Mouse (Mus musculus) gastrocnemius, adult 2 months (tissue): ENCODE measurements around the gene Lbx2. TPM values are rescaled to one million over a fixed set of nuclear protein-coding genes. Genes with fewer than 3 reads are reported as not detected.
A peak's percentile ranks its signal among the peaks of the same experiment; 100 is the strongest.

ENCODE experiments used
- DNase-seq: peaks from one replicate; pipeline ENCODE4 v3.0.0; 2022
- H3K27ac ChIP-seq: fragments of 200-600 bp; 2 replicates; pipeline ENCODE4 v1.8.1; 2022; ENCODE audit warnings: mild to moderate bottlenecking
- H3K4me3 ChIP-seq: fragments of 200-600 bp; 2 replicates; pipeline ENCODE4 v1.8.1; 2022; ENCODE audit warnings: mild to moderate bottlenecking, moderate library complexity
- CTCF ChIP-seq: fragments of 200-600 bp; IDR thresholded peaks from 2 replicates; pipeline ENCODE4 v1.8.1; 2022; ENCODE audit warnings: antibody characterized with exemption, mild to moderate bottlenecking, moderate library complexity
- intact Hi-C: fragments of 180-260 bp; cut with DNase I; formaldehyde crosslinking; loops from one replicate; pipeline ENCODE4 v1.15.1; 2025
- total RNA-seq, 2 experiments: library from RNA; stranded (reverse); gene quantifications; 2 replicates each; pipeline ENCODE4 v1.2.3; 2021

The Lbx2 gene
- total RNA-seq, 2 experiments from 2014 or later = 0.31 TPM; not detected in 1

DNA sequence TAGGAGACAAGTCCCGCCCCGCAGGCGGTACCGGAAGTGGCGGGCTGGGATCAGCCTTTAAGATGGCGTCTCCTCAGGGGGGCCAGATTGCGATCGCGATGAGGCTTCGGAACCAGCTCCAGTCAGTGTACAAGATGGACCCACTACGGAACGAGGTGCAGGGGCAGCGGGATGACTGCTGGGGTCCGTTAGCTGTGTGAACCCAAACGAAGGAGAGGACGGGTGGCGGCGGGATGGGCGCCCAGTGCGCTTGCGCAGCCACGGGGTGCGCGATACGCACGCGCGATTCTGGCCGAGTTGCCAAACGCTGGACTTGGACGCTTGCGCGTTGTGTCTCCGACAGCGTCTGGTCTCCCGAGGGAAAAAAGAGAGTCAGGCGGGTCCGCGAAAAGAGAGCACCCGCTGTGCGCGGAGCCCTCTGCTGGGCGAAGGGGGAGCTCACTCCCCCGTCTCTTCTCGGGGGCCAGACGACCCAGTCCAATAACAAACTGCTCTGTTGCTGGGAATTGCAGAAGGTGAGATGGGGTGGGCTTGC, 7.8 kb upstream of the Lbx2 start:
- DNase-seq = peak; percentile 100
- intact Hi-C loops = loop anchor here (1.0 kb wide), 1 partner anchor 81 kb away; no protein-coding TSS in a partner anchor
- H3K4me3 ChIP-seq = peak overlapping the region; percentile 88
- TF ChIP-seq CTCF = peak; percentile 72
- peak overlapping the region; percentile 99 for H3K27ac ChIP-seq

- Histone ChIP-seq H3K4me3 (no peak overlapping the region), H3K27ac (no peak overlapping the region)
- intact Hi-C loops = no loop called here
- TF ChIP-seq CTCF = no peak
- no peak for DNase-seq
These were observed 6.0 kb upstream of the Lbx2 start for GRCm38 (mm10) chr6:83080210-83080609.

GRCm38 (mm10) chr6:83083497-83083896, 2.7 kb upstream of the Lbx2 start:
- DNase-seq = no peak
- intact Hi-C loops = no loop called here
- no peak for TF ChIP-seq CTCF

GRCm38 (mm10) chr6:83084477-83084876, 1.7 kb upstream of the Lbx2 start:
- Histone ChIP-seq H3K27ac (no peak overlapping the region), H3K4me3 (no peak overlapping the region)
- TF ChIP-seq CTCF = no peak
- DNase-seq = no peak
- intact Hi-C loops = no loop called here

More at GRCm38 (mm10) chr6:83083497-83083896, 2.7 kb upstream of the Lbx2 start:
- H3K27ac ChIP-seq = no peak overlapping the region
- H3K4me3 ChIP-seq = no peak overlapping the region

- intact Hi-C loops = no loop called here
- peak; percentile 81 for DNase-seq
- peak overlapping the region; percentile 85 for H3K27ac ChIP-seq
- no peak for TF ChIP-seq CTCF
- peak overlapping the region; percentile 75 for H3K4me3 ChIP-seq
These were observed 1.2 kb downstream of the Lbx2 start for GRCm38 (mm10) chr6:83087205-83087925.

DNA sequence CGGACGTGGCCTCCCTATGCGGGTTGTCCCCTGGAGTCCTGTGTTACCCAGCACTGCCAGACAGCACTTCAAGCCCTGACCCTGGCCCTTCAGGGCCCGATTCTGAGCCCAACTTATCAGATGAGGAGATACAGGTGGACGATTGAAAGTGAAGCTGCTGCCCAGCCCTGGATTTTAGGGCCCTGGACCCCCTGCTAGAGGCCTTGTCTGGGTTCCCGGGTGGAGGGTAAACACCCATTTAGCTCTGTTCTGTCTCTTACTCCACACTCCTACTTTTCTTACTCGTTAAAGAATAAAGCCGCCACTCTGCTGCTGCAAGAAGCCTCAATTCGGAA, 1.7 kb downstream of the Lbx2 start:
- H3K4me3 ChIP-seq = peak overlapping the region; percentile 75
- TF ChIP-seq CTCF = no peak
- no peak for DNase-seq
- H3K27ac ChIP-seq = peak overlapping the region; percentile 85
- intact Hi-C loops = no loop called here

DNA sequence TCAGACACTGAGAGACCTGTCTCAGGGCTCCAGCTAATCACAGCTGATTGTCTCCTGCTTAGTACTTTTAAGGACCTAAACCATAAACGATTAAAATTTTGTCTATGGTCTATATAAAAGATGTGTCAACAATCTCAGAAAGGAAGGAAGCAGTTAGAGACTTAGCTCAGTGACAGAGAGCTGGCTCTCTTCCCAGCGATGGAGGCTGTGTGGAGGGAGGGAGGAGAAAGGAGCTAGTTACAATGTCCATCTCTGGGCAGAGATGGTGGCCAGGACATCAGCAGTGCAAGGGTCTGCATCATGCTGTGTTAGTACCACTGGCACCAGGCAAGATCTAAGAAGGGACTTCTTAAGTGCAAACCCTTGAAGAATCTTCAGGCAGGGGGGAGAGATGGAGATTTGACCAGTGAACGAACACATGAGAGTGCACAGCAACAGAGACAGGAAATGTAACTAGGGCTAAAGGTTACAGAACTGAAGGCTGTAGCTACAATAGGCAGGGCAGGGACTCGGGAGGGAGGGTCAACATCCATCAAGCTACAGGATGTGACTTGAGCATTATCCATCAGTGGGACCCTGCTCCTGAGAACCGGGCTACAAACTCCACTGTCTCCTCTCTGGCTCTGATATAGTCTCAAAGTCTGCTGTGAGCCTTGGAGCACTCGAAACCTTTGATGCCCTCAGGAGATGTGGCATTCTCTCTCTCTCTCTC, 6.4 kb downstream of the Lbx2 start:
- Histone ChIP-seq H3K4me3 (no peak overlapping the region), H3K27ac (no peak overlapping the region)
- intact Hi-C loops = no loop called here
- peak; percentile 11 for DNase-seq
- no peak for TF ChIP-seq CTCF

DNA sequence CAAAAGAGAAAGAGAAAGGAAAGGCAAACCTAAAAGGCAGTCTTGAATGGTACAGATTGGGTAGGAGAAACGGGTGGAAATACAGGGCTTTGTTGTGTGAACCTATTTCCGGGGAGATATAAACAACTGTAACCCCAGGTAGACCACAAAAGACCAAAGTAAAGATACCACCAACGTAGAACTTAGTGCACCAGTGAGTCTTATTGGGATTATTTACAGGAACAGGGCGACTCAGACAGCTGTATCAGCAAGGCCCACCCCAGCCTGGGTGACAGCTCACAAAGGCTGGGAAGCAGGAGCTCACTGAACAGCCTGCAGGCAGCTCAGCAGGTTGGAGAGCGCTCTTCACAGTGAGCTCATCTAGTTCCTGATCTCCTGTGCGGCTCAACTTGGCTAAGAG, 9.8 kb downstream of the Lbx2 start:
- Histone ChIP-seq H3K27ac (no peak overlapping the region), H3K4me3 (no peak overlapping the region)
- no peak for TF ChIP-seq CTCF
- intact Hi-C loops = no loop called here
- peak; percentile 6 for DNase-seq

DNA sequence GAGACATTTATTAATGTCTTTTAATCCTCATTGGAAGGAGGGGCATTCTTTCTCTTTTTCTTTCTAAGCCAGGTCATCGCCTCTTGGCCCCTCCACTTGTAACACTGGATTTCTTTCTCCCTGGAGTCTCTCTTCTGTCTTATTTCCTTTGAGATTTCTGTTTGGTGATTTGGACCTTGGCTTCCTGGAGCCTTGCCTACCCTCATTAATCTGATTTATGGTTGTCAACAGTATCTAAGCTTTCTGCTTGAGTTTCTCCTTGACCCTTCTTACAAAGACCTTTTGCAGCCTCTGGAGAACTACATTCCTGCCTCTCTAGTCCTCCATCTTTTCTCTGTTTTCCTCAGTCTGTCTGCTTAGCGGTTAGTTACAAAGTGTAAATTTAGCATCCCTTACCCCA, 12.2 kb downstream of the Lbx2 start:
- H3K4me3 ChIP-seq = no peak overlapping the region
- TF ChIP-seq CTCF = no peak
- intact Hi-C loops = no loop called here
- DNase-seq = no peak
- no peak overlapping the region for H3K27ac ChIP-seq

DNA sequence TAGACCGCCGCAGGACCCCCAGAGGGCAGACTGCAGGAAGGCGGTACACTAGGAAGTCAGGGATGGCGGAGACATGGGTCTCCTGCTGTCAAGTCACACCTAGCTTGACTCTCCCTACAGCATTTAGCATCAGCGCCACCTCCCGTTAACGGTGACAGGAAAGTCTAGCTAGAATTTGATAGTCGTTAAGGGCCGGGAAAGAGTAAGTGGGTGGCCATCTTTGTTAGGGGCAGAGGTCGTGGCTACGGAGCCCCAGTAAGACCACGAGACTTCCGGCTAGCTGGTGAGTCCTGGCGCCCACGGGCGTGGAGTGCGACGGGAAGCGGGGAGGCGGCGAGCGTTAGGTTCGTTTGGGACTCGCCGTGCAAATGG, 15.1 kb downstream of the Lbx2 start, which contains the start of the genes Ccdc142 and Gm42688:
TSS of gene Ccdc142 (plus strand) at position 286 of the 372 bp plus-strand sequence.
TSS of gene Gm42688 (plus strand) at position 302 of the 372 bp plus-strand sequence.
- H3K4me3 ChIP-seq = peak within 1 kb of the TSS; percentile 97
- peak; percentile 92 for DNase-seq
- peak; percentile 62 for TF ChIP-seq CTCF
- H3K27ac ChIP-seq = peak within 1 kb of the TSS; percentile 92
- intact Hi-C loops = loop anchor here (1.0 to 10.0 kb wide), 3 partner anchors 47 to 403 kb away; partner anchors contain the start of genes Aup1, Dguok and Htra2

- peak; percentile 65 for TF ChIP-seq CTCF
- Histone ChIP-seq H3K4me3 (peak overlapping the region; percentile 97), H3K27ac (peak overlapping the region; percentile 92)
- DNase-seq = peak; percentile 79
- intact Hi-C loops = loop anchor here (1.0 to 10.0 kb wide), 3 partner anchors 47 to 403 kb away; partner anchors contain the start of genes Aup1, Dguok and Htra2
These were observed 15.8 kb downstream of the Lbx2 start for GRCm38 (mm10) chr6:83101688-83102556.

- H3K4me3 ChIP-seq = peak overlapping the region; percentile 97
- intact Hi-C loops = loop anchor here (10.0 kb wide), 1 partner anchor 402 kb away; the partner anchor contains the start of gene Dguok
- DNase-seq = peak; percentile 23
- H3K27ac ChIP-seq = no peak overlapping the region
- no peak for TF ChIP-seq CTCF
These were observed 17.0 kb downstream of the Lbx2 start for GRCm38 (mm10) chr6:83103130-83103650.
